Mouse (Mus musculus) erythroid progenitor cell, adult 5-6 weeks (primary cell): ENCODE data around the gene Atp13a2. TPM values are rescaled to one million over a fixed set of nuclear protein-coding genes. Genes with fewer than 3 reads are reported as not detected.

Experiments used
- ATAC-seq: replicated peaks from 2 replicates; pipeline ENCODE4 v1.8.0; 2016; ENCODE audit warnings: moderate number of reproducible peaks, mild to moderate bottlenecking, moderate TSS enrichment, inconsistent platforms; ENCODE audit not compliant: poor library complexity, low FRiP score, severe bottlenecking
- total RNA-seq, 2 experiments: library from RNA; stranded (forward) in 1 of 2; stranded (reverse) in 1 of 2; fragments of 150-400 nt in 1 of 2; fragments of 186-747, 209-891 nt in 1 of 2; gene quantifications; 2 replicates each; pipeline versions ENCODE4 v1.2.3 to v1.2.4; 2015 to 2017; ENCODE audit warnings: low replicate concordance in 2 of 2

The Atp13a2 gene
- total RNA-seq, 2 experiments from 2014 or later, result 4.2 to 18.0 TPM

- ATAC-seq, result peak; percentile 15
These were observed 25.0 kb upstream of the Atp13a2 start for GRCm38 (mm10) chr4:140961467-140962206.

DNA sequence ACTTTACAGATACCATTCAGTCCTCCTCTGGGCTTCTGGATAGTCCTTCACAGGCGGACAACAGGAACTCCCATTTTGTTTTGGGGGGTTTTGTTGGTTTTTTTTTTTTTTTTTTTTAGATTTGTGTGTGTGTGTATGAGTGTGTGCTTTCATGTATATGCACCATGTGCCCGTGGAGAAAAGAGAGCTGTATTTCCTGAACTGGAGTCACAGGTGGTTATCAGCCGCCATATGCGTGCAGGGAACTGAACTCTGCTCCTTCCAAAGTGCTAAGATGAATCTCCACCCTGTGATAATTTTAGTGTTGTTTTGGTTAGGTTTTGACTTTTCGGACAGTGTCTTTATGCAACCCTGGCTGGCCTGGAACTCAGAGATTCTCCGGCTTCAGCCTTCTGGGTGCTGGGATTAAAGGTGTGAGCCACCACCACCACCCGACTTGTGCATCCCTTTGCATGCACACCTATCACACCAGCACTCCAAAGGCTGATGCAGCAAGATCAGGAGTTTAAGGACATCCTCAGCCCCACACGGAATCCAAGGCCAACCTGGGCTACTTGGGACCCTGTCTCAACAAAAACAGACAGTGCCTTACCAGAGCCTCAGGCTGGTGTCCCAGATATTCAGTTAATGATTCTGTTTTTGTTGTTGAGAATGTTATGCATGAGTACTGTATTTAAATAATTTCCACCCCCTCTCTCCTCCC is 24.3 kb upstream of the Atp13a2 start:
- no peak for ATAC-seq

DNA sequence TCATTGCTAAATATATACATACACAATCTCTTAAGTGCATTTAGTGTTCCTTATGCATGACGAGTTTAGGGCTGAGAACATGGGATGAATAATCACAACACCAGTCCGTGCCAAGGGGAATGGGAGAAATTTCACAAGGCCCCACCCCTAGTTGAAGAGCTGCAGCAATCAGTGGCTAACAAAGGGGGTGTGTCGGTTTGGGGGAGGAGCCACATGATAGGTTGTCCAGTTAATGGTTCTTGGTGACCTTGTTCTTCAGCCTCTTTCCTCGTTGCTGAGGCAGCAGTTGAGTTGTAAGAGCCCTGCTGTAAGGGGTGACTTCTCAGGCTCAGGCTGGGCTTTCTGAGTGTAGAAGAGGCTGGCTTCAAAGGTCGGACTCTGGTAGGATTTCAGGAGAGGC is 23.7 kb upstream of the Atp13a2 start:
- no peak for ATAC-seq

- no peak for ATAC-seq
These were observed 22.6 kb upstream of the Atp13a2 start for GRCm38 (mm10) chr4:140963941-140964597.

GRCm38 (mm10) chr4:140964620-140965019 is 22.1 kb upstream of the Atp13a2 start:
- ATAC-seq, result peak; percentile 50

DNA sequence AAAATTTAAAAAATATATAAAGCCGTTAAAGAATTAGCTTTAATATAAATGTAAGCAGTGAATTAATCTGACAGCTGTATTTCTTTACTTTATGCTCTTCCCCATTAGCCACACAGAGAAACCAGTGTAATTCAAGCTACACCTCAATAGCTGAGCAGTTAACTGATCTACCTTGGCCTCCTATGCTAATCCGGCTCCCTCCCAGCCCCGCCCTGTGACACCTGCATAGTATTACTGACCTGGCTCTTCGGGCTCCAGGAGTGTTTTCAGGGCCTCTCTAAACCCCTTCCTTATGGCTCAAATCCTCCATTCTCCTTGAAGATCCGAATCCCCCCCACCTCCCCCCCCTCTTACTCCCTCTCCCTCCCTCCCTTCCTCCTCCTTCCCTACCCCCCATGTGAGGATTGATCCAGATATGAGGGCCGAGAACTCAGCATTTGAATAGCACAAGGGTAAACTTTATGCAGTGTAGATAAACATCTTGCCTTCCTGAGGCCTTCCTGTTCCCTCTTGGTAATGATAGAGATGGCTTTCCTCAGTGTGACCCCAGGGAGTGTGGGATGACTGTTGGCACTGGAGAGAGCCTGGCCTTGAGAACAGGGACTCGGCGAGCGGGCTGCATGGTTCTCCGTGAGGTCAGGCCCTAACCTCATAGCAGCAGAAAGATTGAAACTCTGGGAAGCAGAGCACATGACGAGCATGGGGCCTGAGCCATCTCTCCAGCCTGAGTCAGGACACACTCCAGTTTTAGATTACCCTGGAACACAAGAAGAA is 19.1 kb upstream of the Atp13a2 start:
- ATAC-seq, result no peak

DNA sequence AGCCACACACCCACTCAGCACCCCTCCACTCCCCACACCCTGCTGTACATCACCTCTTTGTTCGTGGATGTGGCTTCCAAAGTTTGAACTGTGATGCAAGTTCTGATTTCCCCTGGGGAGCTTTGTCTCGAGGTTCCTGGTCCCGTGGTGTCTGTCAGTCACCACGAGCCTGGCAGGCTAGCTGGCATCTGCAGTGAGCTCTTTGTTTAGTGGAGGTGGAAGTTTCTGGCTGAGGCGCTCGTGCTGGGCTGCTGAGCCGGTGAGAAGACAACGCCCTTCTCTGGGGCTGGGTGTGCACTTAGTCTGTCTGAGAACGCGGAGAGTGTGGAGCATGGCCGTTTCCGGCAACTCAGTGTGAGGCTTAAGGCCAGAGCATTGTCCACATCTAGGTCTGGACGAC is 15.0 kb upstream of the Atp13a2 start:
- no peak for ATAC-seq

DNA sequence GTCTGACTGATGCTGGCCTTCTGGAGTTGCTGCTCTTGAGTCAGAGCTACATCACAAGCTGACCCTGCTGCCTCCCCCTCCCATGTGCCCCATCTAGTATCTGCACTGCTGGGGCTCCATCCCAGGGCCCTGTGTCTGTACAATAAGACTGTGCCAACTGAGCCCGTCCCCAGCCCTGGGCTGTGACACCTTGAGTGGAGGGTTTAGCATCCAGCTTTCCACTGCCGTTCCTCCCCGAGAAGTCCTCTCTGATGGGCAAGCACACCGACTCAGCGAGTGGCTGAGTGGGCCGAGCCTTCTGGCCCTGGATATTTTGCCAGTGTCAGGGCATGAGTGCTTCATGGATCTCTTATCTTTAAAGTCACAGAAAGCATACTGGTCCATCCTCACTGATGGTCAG is 12.3 kb upstream of the Atp13a2 start:
- ATAC-seq, result no peak

- ATAC-seq, result no peak
These were observed 11.3 kb upstream of the Atp13a2 start for GRCm38 (mm10) chr4:140975356-140975755.

GRCm38 (mm10) chr4:140977278-140977677 is 9.4 kb upstream of the Atp13a2 start:
- no peak for ATAC-seq

- ATAC-seq, result no peak
These were observed 8.6 kb upstream of the Atp13a2 start for GRCm38 (mm10) chr4:140977886-140978692.

DNA sequence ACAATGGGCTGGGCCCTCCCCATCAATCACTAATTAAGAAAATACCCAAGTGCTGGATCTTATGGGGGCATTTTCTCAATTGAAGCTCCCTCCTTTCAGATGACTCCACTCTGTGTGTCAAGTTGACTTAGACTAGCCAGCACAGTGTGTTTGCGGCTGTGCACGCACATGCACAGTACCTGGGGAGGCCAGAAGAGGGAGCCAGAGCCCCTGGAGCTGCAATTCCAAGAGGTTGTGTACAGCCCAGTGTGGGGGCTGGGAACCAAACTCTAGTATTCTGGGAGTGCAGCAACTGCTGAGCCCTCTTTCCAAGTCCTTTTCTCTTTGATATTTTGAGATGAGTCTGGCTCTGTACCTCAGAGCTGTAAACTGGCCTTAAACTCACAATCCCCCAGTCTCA is 5.1 kb upstream of the Atp13a2 start:
- ATAC-seq, result no peak

- ATAC-seq, result no peak
These were observed 3.9 kb upstream of the Atp13a2 start for GRCm38 (mm10) chr4:140982808-140983207.

GRCm38 (mm10) chr4:140983442-140983841 is 3.2 kb upstream of the Atp13a2 start:
- ATAC-seq, result no peak

DNA sequence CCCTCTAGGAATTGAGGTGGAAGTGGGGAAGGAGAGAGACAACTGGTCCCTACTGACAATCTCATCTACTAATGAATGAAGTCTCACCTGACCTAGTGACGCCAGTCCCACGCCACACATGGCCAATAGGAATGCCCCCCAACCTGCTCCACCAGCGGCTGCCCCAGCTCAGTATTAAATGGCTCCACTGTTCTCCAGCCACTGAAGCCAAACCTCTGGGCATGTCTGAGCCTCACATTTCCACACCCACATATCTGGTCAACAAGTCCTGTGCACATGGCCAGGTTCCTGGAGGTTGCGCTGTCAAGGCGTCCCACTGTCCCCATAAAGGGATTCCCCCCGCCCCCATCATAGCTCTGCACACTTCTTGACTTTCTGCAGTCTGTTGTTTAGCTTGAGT is 2.1 kb upstream of the Atp13a2 start:
- ATAC-seq, result no peak

GRCm38 (mm10) chr4:140986024-140986710 is 506 bp upstream of the Atp13a2 start:
- ATAC-seq, result no peak

- ATAC-seq, result no peak
These were observed 803 bp downstream of the Atp13a2 start for GRCm38 (mm10) chr4:140987476-140987875.

GRCm38 (mm10) chr4:140988706-140989290 is 2.1 kb downstream of the Atp13a2 start:
- no peak for ATAC-seq
